Mouse (Mus musculus) stomach, postnatal 0 days (tissue): Measurements from ENCODE around the gene Otud7a.

Experiments used
- CTCF ChIP-seq: IDR thresholded peaks from 2 replicates; pipeline ENCODE4 v1.5.1; 2016; ENCODE audit warnings: antibody characterized with exemption, low read depth, mild to moderate bottlenecking, moderate library complexity
- EP300 ChIP-seq: optimal IDR thresholded peaks from 2 replicates; pipeline ENCODE3; 2016; ENCODE audit warnings: antibody characterized with exemption

GRCm38 (mm10) chr7:63720682-63721081 lies 276.1 kb downstream of the Otud7a start:
- TF ChIP-seq CTCF = no peak
- no peak for TF ChIP-seq EP300
